Mouse (Mus musculus): ENCODE measurements around the gene Dact3.

Dact3 gene

DNA sequence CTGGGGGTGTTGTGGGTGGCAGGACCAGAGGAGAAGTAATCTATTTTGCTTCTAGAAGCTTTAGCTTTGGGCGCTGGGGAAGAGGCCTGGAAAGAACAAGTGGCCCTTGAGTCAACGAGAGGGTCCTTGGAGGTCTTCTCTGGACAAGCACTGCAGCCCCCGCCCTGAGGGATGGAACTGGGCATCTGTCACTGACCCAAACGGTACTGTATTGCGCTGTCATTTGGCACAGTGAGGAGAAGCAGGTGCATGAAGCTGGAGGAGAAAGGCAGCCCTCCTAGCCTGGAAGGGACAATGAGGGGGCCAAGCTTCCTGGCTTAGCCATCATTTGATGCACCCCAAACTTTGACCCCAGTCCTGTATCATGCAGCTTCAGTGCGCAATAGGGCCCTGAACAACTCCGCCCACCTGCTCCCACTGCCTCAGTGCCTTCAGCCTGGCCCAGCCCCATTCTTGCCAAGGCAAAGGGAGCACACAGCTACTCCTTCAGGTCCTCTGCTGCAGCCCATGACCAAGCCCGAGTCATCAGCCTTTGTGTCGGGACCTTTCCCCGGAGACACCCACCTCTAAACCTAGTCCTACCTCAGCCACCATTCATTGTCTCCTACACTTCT, 47.4 kb downstream of the Dact3 start:
- H3K36me3 ChIP-seq (ENCODE audit: control insufficient read depth, insufficient read depth, low read length, poor library complexity, severe bottlenecking) = no peaks in the 10 kb centered on the region; the same call in 1 of the 2 replicates
- no peaks in the 10 kb centered on the region for H3K27me3 ChIP-seq (ENCODE audit: control insufficient read depth, insufficient read depth, low read length, poor library complexity, severe bottlenecking)
- DNase-seq (ENCODE audit: low read depth, low spot score) = no peak

- DNase-seq (ENCODE audit: low read depth, low spot score) = peak; percentile 26
- no peaks in the 10 kb centered on the region; the same call in 1 of the 2 replicates for H3K36me3 ChIP-seq (ENCODE audit: control insufficient read depth, insufficient read depth, low read length, poor library complexity, severe bottlenecking)
- no peaks in the 10 kb centered on the region for H3K27me3 ChIP-seq (ENCODE audit: control insufficient read depth, insufficient read depth, low read length, poor library complexity, severe bottlenecking)
These were observed 48.3 kb downstream of the Dact3 start for GRCm38 (mm10) chr7:16923283-16924036.

GRCm38 (mm10) chr7:16924037-16924834, 49.1 kb downstream of the Dact3 start, which contains the start of gene Calm3:
Gene Calm3 (minus strand): TSS chr7:16924114.
- no peaks in the 10 kb centered on the region for H3K27me3 ChIP-seq (ENCODE audit: control insufficient read depth, insufficient read depth, low read length, poor library complexity, severe bottlenecking)
- DNase-seq (ENCODE audit: low read depth, low spot score) = peak; percentile 100
- H3K36me3 ChIP-seq (ENCODE audit: control insufficient read depth, insufficient read depth, low read length, poor library complexity, severe bottlenecking) = no peaks in the 10 kb centered on the region

GRCm38 (mm10) chr7:16928341-16928740, 53.2 kb downstream of the Dact3 start:
- Histone ChIP-seq H3K27me3 (ENCODE audit: control insufficient read depth, insufficient read depth, low read length, poor library complexity, severe bottlenecking) (no peaks in the 10 kb centered on the region), H3K36me3 (ENCODE audit: control insufficient read depth, insufficient read depth, low read length, poor library complexity, severe bottlenecking) (no peaks in the 10 kb centered on the region)
- DNase-seq (ENCODE audit: low read depth, low spot score) = peak; percentile 38

DNA sequence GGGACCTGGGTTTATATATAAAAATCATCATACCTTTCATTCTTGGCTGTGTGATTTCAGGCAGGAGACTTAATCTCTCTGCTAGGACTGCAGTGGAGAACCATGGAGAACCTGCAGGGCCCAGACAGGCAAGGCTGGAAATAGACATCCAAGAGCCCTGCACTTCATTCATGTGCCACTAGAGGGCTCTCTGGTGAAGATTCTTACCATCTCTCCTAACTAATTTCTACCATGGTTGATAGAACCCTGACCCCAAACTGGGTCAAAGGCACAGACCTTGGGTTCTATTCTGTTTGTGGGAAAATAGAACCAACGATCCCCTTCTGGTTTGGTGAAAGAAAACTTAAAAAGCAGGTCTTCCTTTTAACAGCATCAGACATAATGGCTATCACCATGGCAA, 55.7 kb downstream of the Dact3 start:
- DNase-seq (ENCODE audit: low read depth, low spot score) = peak; percentile 80
- H3K27me3 ChIP-seq (ENCODE audit: control insufficient read depth, insufficient read depth, low read length, poor library complexity, severe bottlenecking) = no peaks in the 10 kb centered on the region
- no peaks in the 10 kb centered on the region for H3K36me3 ChIP-seq (ENCODE audit: control insufficient read depth, insufficient read depth, low read length, poor library complexity, severe bottlenecking)

GRCm38 (mm10) chr7:16931968-16932627, 57.0 kb downstream of the Dact3 start:
- H3K36me3 ChIP-seq (ENCODE audit: control insufficient read depth, insufficient read depth, low read length, poor library complexity, severe bottlenecking) = no peaks in the 10 kb centered on the region
- peak; percentile 92 for DNase-seq (ENCODE audit: low read depth, low spot score)
- no peaks in the 10 kb centered on the region for H3K27me3 ChIP-seq (ENCODE audit: control insufficient read depth, insufficient read depth, low read length, poor library complexity, severe bottlenecking)

- DNase-seq (ENCODE audit: low read depth, low spot score) = peak; percentile 75
- Histone ChIP-seq H3K27me3 (ENCODE audit: control insufficient read depth, insufficient read depth, low read length, poor library complexity, severe bottlenecking) (no peaks in the 10 kb centered on the region), H3K36me3 (ENCODE audit: control insufficient read depth, insufficient read depth, low read length, poor library complexity, severe bottlenecking) (no peaks in the 10 kb centered on the region)
These were observed 57.8 kb downstream of the Dact3 start for GRCm38 (mm10) chr7:16932704-16933577.
